Mouse (Mus musculus) heart, postnatal 0 days (tissue): Measurements from ENCODE around the gene Clk2. TPM values are rescaled to one million over a fixed set of nuclear protein-coding genes. Genes with fewer than 3 reads are reported as not detected.

Experiments
- ATAC-seq: fragments of 200-750 bp; cut with Nextera tagmentation; 2 replicates; pipeline ENCODE4 v1.8.0; 2017; ENCODE audit warnings: low read depth, moderate number of reproducible peaks, moderate library complexity; ENCODE audit not compliant: insufficient read depth
- DNase-seq: peaks from one replicate; pipeline ENCODE4 v3.0.0-alpha.2; 2016; ENCODE audit warnings: low spot score
- H3K27ac ChIP-seq: fragments of 300-500 bp; sonication (generic); 2 replicates; pipeline ENCODE4 v1.5.1; 2014; ENCODE audit warnings: low read depth, mild to moderate bottlenecking
- H3K27me3 ChIP-seq: fragments of 300-500 bp; sonication (generic); 2 replicates; pipeline ENCODE4 v1.6.1; 2014; ENCODE audit warnings: low read length, mixed read lengths; ENCODE audit not compliant: control insufficient read depth, insufficient read depth
- H3K36me3 ChIP-seq: fragments of 300-500 bp; sonication (generic); replicated peaks from 2 replicates; pipeline ENCODE4 v1.6.1; 2014; ENCODE audit warnings: low read length, mixed read lengths; ENCODE audit not compliant: control insufficient read depth, insufficient read depth
- H3K4me1 ChIP-seq: fragments of 300-500 bp; sonication (generic); 2 replicates; pipeline ENCODE4 v1.6.1; 2014; ENCODE audit warnings: antibody characterized with exemption; ENCODE audit not compliant: control insufficient read depth, insufficient read depth
- H3K4me2 ChIP-seq: fragments of 300-500 bp; sonication (generic); 2 replicates; pipeline ENCODE4 v1.6.1; 2014; ENCODE audit warnings: low read depth, mild to moderate bottlenecking, low read length, moderate library complexity
- H3K4me3 ChIP-seq: fragments of 300-500 bp; sonication (generic); 2 replicates; pipeline ENCODE4 v1.5.1; 2014; ENCODE audit warnings: low read depth, low read length
- H3K9ac ChIP-seq: fragments of 300-500 bp; sonication (generic); replicated peaks from 2 replicates; pipeline ENCODE4 v1.6.1; 2014; ENCODE audit warnings: low read depth, low read length, mixed read lengths
- H3K9me3 ChIP-seq: fragments of 300-500 bp; sonication (generic); replicated peaks from 2 replicates; pipeline ENCODE4 v1.6.1; 2016; ENCODE audit warnings: low read length; ENCODE audit not compliant: control insufficient read depth
- CTCF ChIP-seq: IDR thresholded peaks from 2 replicates; pipeline ENCODE4 v1.5.1; 2016; ENCODE audit warnings: antibody characterized with exemption, control low read depth, low read depth
- EP300 ChIP-seq: IDR thresholded peaks from 2 replicates; pipeline ENCODE4 v1.6.1; 2016; ENCODE audit warnings: antibody characterized with exemption, low read depth
- WGBS: fragments of 180-500 bp; shearing (Covaris S2); extraction: QIAGEN DNeasy Blood & Tissue Kit; methylation state at CpG from one replicate; pipeline ENCODE4 v1.1.7; 2014; 5-methylcytosine and 5-hydroxymethylcytosine counted together
- polyA plus RNA-seq: library from polyadenylated mRNA; unstranded; fragments of >200 nt; fragmentation: Nextera tagmentation; extraction: Ambion mirVana; gene quantifications from 2 replicates; pipeline ENCODE4 v1.2.1, GENCODE M21; 2015
- total RNA-seq: library from RNA; depleted of rRNA; stranded (reverse); fragments of >200 nt; gene quantifications from 2 replicates; pipeline ENCODE4 v1.2.3, GENCODE M21; 2014; ENCODE audit warnings: low replicate concordance

The Clk2 gene
- total and polyA plus RNA-seq, 2 experiments from 2014 or later, result 8.5 to 22.7 TPM

GRCm38 (mm10) chr3:89131816-89132215, 32.8 kb upstream of the Clk2 start:
- H3K4me1 ChIP-seq, result peaks cover 7% of the 10 kb centered on the region; the same call in 1 of the 2 replicates
- no peaks in the 10 kb centered on the region for H3K36me3 ChIP-seq
- 36% methylated on average over 4 of the region's 4 CpGs for WGBS
- no peak overlapping the region; the same call in 1 of the 2 replicates for H3K4me3 ChIP-seq
- peaks cover 10% of the 10 kb centered on the region; the same call in 1 of the 2 replicates for H3K27me3 ChIP-seq
- H3K27ac ChIP-seq, result no peak overlapping the region
- ATAC-seq (no peak), DNase-seq (no peak)
- no peaks in the 10 kb centered on the region for H3K9me3 ChIP-seq
- H3K4me2 ChIP-seq, result peak overlapping the region; percentile 65; the same call in 1 of the 2 replicates
- no peak for TF ChIP-seq CTCF
- no peak for TF ChIP-seq EP300
- H3K9ac ChIP-seq, result no peak overlapping the region

DNA sequence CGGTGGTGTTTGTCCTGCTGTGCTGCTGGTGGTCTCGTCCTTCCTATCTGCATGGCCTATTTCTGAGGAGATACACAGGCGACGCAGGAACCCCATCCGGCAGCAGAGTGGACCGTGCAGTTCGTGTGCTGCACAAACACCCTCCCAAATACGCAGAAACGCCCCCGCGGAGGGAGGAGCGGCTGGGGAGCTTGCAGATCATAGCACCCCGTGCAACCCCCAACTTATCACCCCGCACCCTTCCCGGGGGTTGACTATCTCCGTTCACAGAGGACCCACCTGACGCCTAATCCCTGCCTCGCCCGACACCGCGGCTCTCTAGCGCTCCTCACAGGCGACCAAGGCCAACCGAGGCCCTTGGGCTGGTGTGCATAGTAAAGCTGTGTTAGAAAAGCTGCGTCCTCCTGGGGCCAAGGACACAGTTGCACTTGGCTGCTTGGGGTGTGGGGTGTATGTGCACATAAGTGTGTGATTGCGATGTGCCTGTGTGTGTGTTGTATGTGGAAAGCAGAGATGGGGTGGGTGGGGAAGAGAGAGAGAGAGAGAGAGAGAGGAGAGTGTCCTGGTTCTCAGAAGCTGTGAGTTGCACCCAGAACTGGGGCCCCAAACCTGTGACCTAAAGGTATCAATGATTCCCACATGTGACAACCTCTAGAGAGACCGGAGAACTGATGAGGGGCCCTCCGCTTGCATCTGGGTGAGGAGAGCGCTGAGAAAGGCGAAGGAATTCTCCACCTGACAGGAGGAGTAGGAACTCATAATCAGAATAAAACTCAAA, 32.1 kb upstream of the Clk2 start:
- Histone ChIP-seq H3K27ac (no peak overlapping the region), H3K9me3 (no peaks in the 10 kb centered on the region)

GRCm38 (mm10) chr3:89133063-89133450, 31.5 kb upstream of the Clk2 start:
- ATAC-seq, result no peak
- Histone ChIP-seq H3K36me3 (no peaks in the 10 kb centered on the region), H3K4me2 (no peak overlapping the region), H3K9me3 (no peaks in the 10 kb centered on the region), H3K9ac (no peak overlapping the region), H3K4me3 (no peak overlapping the region), H3K27me3 (peaks cover 10% of the 10 kb centered on the region; the same call in 1 of the 2 replicates), H3K27ac (no peak overlapping the region), H3K4me1 (peaks cover 7% of the 10 kb centered on the region; the same call in 1 of the 2 replicates)
- TF ChIP-seq CTCF, result no peak
- no peak for TF ChIP-seq EP300
- WGBS, result 53% methylated on average over 7 of the region's 7 CpGs
- no peak for DNase-seq

More for the DNA sequence above, 32.1 kb upstream of the Clk2 start:
- Histone ChIP-seq H3K36me3 (no peaks in the 10 kb centered on the region), H3K4me1 (peaks cover 7% of the 10 kb centered on the region; the same call in 1 of the 2 replicates), H3K27me3 (peaks cover 10% of the 10 kb centered on the region; the same call in 1 of the 2 replicates), H3K4me3 (peak overlapping the region; percentile 38), H3K4me2 (peak overlapping the region; percentile 65), H3K9ac (no peak overlapping the region)
- 16% methylated on average over 29 of the region's 30 CpGs for WGBS
- TF ChIP-seq CTCF (peak; percentile 45), EP300 (no peak)
- peak; percentile 20; the same call in 1 of the 2 replicates for ATAC-seq
- no peak for DNase-seq

DNA sequence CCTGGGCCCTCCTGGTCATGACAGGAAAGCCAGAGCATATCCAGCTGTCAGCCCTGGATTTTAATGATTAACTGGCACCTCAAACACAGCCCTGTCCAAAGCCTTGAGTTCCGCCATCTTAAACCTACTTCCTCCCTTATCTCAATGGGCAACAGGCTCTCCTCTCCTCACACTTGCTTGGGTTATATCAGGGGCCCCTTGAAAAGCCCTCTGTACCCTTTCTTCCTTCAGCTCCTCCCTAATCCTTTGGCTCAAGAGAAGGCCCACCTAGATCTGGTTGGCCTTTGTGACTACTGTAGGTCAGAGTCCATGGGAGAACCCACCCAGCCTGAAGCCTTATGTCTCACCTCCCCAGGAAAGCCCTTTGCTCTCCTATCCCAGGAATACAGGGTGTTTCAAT, 30.8 kb upstream of the Clk2 start:
- Histone ChIP-seq H3K9me3 (no peaks in the 10 kb centered on the region), H3K4me2 (no peak overlapping the region), H3K27ac (no peak overlapping the region), H3K4me3 (no peak overlapping the region), H3K4me1 (peaks cover 7% of the 10 kb centered on the region; the same call in 1 of the 2 replicates), H3K27me3 (peaks cover 10% of the 10 kb centered on the region; the same call in 1 of the 2 replicates), H3K9ac (no peak overlapping the region), H3K36me3 (no peaks in the 10 kb centered on the region)
- DNase-seq, result no peak
- WGBS, result 81% methylated on average over 1 of the region's 1 CpGs
- TF ChIP-seq CTCF, result no peak
- TF ChIP-seq EP300, result no peak
- ATAC-seq, result no peak

GRCm38 (mm10) chr3:89135958-89136357, 28.6 kb upstream of the Clk2 start, which contains the start of gene Pklr:
TSS of gene Pklr (plus strand) at chr3:89136142.
- Histone ChIP-seq H3K27ac (no peak within 1 kb of the TSS), H3K27me3 (peaks cover 10% of the 10 kb centered on the region; the same call in 1 of the 2 replicates), H3K4me2 (no peak within 1 kb of the TSS), H3K4me3 (no peak within 1 kb of the TSS), H3K4me1 (peaks cover 7% of the 10 kb centered on the region; the same call in 1 of the 2 replicates), H3K9me3 (no peaks in the 10 kb centered on the region), H3K36me3 (no peaks in the 10 kb centered on the region), H3K9ac (no peak within 1 kb of the TSS)
- WGBS, result 60% methylated on average over 3 of the region's 3 CpGs
- TF ChIP-seq EP300 (no peak), CTCF (no peak)
- no peak for DNase-seq
- ATAC-seq, result no peak
